Mouse (Mus musculus) left cerebral cortex, adult 2 months (tissue): ENCODE data around the gene Dot1l. TPM values are rescaled to one million over a fixed set of nuclear protein-coding genes. Genes with fewer than 3 reads are reported as not detected.
A peak's percentile ranks its signal among the peaks of the same experiment; 100 is the strongest.

ENCODE experiments used
- DNase-seq, 2 experiments: peaks; one replicate each; pipeline ENCODE4 v3.0.0; 2021 to 2022; ENCODE audit warnings: low spot score in 2 of 2, mixed read lengths in 1 of 2; ENCODE audit errors: extremely low spot score in 1 of 2
- H3K27ac ChIP-seq: fragments of 200-600 bp; 2 replicates; pipeline ENCODE4 v1.8.1; 2022
- H3K4me3 ChIP-seq: fragments of 200-600 bp; 2 replicates; pipeline ENCODE4 v1.8.1; 2022
- CTCF ChIP-seq: fragments of 200-600 bp; IDR thresholded peaks from 2 replicates; pipeline ENCODE4 v1.8.1; 2022; ENCODE audit warnings: antibody characterized with exemption, mild to moderate bottlenecking, moderate library complexity
- intact Hi-C: fragments of 180-260 bp; cut with DNase I; formaldehyde crosslinking; loops from one replicate; pipeline ENCODE4 v1.15.1; 2025
- total RNA-seq, 2 experiments: library from RNA; stranded (reverse); gene quantifications; 2 replicates each; pipeline ENCODE4 v1.2.3; 2021

Dot1l gene
- total RNA-seq, 2 experiments from 2014 or later: 64.6 to 75.3 TPM

DNA sequence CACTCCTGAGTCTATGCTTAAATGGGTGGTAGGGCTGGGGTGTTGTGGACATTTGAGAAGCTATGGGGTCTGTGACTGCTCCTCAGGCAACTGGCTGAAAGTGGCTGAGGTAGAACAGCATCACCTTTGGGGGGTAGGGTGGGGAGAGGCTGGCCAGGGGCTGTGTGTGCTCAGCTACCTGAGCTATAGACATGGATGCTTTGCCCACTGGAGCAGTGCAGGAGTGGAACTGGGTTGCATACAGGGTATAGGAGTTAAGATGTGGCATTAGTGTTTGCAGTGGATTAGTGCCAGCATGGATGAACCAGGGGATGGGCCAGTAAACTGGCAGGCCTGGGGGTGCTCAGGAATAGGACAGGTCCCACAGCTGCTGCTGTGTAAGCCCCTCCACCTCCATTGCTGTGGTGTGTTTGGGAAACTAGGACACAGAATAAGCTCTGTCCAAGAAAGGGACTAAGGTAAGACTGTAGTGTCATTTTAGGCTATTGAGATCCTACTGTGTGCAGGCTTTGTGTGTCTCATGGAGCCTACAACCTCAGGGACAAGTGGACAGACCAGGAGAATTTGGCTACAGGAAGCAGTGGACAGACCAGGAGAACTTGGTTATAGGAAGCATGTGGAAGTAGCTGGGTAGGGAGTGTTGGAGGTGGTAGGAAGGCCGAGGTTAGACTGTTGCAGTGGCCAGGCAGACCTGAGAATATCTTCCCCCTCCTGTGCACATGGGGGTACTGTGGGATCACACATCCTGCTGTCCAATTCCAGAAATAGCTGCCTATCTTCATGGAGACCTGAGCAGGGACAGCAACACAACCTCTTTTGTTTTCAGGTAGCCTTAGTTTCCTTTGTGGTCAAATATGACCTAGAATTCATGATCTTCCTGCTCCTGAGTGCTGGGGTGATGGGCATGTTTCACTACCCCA, 74.6 kb downstream of the Dot1l start:
- intact Hi-C loops: loop anchor here (5.0 kb wide), 1 partner anchor 168 kb away; no protein-coding TSS in a partner anchor
- H3K4me3 ChIP-seq: no peak overlapping the region
- no peak for DNase-seq
- no peak overlapping the region for H3K27ac ChIP-seq
- no peak for TF ChIP-seq CTCF

DNA sequence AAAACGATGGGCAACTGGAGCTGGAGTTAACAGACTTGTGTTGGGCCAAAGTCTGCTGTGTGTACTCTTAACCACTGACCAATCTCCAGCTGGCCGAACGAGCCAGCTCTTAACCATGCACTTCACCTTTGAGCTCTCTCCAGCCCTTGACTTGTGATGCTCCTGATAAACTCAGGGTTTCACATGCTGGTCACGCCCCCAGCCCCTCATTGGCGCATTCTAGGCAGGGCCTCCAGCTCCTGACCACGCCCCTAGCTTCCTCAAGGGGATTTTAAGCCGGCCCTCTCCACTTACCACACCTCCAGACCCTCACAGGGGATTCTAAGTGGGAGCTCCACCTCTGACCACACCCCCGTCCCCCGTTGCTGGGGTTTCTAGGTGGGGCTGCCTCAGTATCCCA, 76.1 kb downstream of the Dot1l start:
- no peak for TF ChIP-seq CTCF
- no peak for DNase-seq
- Histone ChIP-seq H3K27ac (no peak overlapping the region), H3K4me3 (no peak overlapping the region)
- intact Hi-C loops: no loop called here

DNA sequence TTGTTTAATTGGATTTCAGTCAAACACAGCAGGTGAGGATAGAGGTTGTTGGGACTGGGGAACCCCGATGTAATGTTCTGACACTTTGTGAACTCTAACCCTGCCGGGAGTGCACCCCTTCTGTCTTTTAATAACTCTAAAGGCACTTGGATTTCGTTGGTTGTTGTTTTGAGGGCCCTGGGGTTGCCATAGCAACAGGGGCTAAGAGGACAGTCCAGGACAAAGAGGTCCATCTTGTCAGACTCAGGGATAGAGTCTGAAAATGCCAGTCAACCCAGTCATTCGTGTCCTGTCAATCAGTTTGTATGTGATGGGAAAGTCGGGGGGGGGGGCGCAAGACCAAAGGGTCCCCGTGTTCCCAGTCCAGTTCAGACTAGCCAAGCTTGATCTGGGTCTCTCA, 77.8 kb downstream of the Dot1l start:
- Histone ChIP-seq H3K4me3 (no peak overlapping the region), H3K27ac (no peak overlapping the region)
- intact Hi-C loops: no loop called here
- TF ChIP-seq CTCF: no peak
- DNase-seq: no peak

DNA sequence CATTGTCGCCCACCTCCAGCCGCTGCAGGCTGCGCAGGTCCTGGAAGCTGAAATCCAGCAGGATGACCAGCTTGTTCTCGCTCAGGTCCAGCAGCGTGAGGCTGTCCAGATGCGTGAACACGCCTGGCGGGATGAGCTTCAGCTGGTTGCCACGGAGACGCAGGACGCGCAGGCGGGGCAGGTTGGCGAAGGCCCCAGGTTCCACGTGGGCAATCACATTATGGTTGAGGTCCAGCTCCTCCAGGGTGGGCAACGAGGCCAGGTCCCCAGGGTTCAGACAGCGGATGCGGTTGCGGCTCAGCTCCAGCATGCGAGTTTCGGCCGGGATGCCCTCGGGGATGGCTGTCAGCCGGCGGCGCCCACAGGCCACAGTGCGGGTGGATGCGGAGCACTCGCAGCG, 80.6 kb downstream of the Dot1l start:
- intact Hi-C loops: no loop called here
- Histone ChIP-seq H3K27ac (no peak overlapping the region), H3K4me3 (no peak overlapping the region)
- DNase-seq: no peak
- no peak for TF ChIP-seq CTCF

DNA sequence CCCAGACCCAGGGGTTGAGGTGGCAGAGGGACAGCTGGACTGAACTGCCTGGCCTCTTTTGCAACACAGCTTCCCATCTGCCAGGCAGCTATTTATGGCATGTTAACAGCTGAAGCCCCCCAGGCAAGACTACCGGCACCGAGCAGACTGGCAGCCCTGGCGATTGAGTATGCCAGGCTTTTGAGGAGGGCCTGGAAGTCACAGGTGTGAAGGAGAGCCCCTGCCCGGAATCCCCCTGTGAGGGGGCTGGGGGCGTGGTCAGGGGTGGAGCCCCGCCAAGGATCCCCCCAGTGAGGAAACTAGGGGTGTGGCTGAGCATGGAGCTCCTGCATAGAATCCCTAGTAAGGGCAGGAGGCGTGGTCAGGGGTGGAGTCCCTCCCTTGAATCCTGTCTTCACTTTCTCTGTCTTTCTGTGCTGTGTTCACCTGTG, 82.0 kb downstream of the Dot1l start:
- TF ChIP-seq CTCF: no peak

DNA sequence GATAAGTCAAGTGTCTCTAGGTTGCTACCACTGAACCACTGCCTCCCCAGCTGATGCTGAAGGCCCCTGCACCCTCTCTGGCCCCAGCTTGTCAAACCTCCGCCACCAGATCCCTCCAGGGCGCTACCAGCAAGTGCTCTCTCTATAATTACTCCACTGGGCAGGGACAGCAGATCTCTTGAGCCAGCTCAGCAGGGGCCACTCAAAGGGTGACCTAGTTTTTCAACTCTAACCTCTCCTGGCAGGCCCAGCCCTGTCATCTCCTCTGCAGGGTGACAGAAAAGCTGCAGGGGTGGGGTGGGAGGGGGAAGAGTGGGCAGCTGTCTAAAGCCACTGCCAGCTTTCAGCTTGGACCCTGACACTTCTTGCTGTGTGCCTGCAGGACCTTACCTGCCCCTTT, 82.8 kb downstream of the Dot1l start:
- DNase-seq: no peak
- Histone ChIP-seq H3K4me3 (no peak overlapping the region), H3K27ac (no peak overlapping the region)
- TF ChIP-seq CTCF: no peak
- intact Hi-C loops: no loop called here

More for the DNA sequence above, 82.0 kb downstream of the Dot1l start:
- intact Hi-C loops: no loop called here
- Histone ChIP-seq H3K4me3 (no peak overlapping the region), H3K27ac (no peak overlapping the region)
- no peak for DNase-seq

DNA sequence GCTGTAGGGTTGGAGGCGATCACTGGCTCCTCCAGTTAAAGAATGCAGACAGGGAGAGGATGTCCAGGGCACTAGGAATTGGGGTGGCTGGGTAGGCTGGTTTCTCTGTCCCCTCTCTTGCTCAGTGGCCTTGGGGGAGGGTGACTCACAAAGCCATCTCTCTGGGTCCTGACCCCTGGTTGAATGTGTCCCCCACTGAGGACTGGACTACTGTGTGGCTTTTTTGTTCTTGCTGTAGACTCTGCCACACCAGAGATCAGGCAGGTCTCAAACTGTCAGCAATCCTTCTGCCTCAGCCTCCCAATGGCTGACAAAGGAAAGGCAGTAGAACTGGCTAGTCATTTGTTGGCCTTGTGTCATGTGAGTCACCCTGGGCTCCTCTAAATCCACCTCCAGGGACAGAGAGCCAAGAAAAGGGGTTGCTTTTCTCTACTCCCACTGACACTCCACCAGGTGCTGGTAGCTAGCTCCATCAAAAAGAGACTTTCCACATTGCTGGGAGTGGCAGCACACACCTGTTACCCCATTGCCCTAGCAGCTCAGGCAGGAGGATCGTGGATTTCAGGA, 83.4 kb downstream of the Dot1l start:
- intact Hi-C loops: no loop called here
- Histone ChIP-seq H3K4me3 (no peak overlapping the region), H3K27ac (no peak overlapping the region)
- no peak for TF ChIP-seq CTCF
- DNase-seq: no peak

DNA sequence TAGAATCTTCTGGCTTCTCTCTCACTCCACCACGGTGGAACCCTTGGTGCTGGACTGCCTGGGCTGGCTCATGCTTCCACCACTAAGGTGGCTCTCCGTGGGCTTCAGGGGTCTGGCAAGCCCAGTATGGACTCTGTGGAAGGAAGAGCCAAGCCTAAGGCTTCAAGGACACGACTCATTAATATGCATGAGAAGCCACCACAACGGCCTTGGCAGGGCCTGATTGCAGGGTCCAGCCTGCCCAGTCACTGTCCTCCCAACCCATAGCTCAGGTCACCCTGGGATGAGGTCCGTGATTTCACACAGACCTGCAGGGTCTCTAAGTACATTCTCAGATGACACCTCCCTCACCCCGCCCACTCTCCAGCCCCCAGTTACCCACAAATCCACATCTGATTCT, 84.8 kb downstream of the Dot1l start:
- intact Hi-C loops: no loop called here
- no peak for TF ChIP-seq CTCF
- H3K27ac ChIP-seq: no peak overlapping the region
- H3K4me3 ChIP-seq: no peak overlapping the region
- DNase-seq: no peak

DNA sequence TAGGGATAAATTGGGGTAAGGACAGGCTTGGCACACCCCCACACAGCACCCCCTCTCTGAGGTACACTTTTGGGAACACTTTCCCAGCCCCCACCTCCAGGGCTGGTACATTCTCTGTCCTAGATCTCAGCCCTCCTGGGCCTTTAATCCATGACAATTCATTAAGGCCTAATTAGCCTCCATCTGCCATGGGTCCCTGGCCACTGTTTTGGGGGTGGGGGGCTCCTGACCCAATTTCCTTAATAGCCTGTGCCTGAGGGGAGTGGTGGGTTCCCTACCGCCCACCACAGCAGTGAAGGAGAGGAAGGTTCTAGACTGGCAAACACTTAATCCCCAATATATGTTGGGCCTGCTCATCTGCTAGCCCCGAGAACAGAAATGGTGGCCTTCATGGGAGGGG, 86.7 kb downstream of the Dot1l start:
- H3K4me3 ChIP-seq: no peak overlapping the region
- intact Hi-C loops: no loop called here
- DNase-seq: no peak
- peak overlapping the region; percentile 56; the same call in 1 of the 2 replicates for H3K27ac ChIP-seq
- TF ChIP-seq CTCF: no peak

DNA sequence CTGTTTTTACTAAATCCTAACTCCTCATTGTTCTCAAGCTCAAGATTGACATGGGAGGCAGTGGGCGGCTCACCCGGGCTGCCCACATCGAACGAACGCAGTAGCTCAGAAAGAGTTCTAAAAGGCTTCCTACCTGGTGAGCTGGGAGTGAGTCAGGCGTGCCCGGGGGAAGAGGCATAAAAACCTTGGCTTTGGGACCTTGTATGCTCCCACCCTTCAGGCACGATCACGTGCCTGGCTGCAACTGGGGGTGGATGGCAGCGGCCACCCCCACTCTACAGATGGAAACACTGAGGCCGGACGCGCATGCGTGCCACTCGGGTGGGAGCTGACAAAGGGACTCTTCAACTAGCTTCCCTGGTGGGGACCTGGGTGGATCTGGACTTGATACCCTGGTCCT, 87.3 kb downstream of the Dot1l start:
- Histone ChIP-seq H3K4me3 (peak overlapping the region; percentile 60), H3K27ac (peak overlapping the region; percentile 84; the same call in 1 of the 2 replicates)
- peak; percentile 58 to 60 for DNase-seq

DNA sequence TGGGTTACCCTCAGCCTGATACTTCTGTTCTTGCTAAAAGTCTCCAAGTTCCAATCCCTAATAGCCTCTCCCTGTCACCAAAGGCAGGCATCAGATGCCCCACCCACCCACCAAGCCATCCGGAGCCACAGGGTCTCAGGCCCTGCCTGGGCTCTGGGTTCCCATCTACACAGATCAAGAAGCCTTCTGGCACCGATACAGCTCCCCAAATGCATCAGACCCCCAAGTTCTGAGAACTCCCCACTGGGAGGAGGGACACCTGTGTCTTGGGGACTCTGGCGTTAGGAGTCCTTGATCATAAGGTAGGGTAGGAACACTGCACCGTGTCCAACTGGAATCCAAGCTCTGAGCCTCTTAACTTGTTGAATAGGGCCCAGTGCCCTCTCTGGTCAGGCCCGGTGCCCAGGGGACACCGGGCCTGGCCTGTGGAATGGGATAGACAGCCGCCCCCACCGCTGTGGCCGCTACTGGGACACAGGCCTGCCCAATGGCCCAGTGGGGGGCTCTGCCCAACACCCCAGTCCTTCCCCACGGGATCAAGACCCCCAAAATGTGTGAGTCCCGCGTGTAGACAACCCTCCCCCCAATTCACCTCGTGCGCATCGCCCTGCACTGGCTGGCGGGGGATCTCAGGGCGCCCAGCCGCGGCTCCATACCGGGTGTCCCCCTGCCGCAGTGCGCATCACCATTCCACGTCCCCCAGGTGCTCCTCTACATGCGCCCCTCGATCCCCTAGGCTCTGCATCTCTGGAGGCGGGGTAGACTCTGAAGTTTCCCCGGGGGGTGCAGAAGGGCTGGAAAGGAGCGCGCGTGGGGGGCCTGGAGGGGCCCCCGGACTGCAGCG, 88.3 kb downstream of the Dot1l start:
- Histone ChIP-seq H3K27ac (peak overlapping the region; percentile 84), H3K4me3 (peak overlapping the region; percentile 60)
- DNase-seq: no peak
- intact Hi-C loops: no loop called here
- TF ChIP-seq CTCF: no peak

More for the DNA sequence above, 87.3 kb downstream of the Dot1l start:
- TF ChIP-seq CTCF: no peak
- intact Hi-C loops: no loop called here
